Mouse (Mus musculus) right cerebral cortex, postnatal 4 days (tissue): ENCODE data around the gene Edn2.

Source experiments
- DNase-seq: peaks from one replicate; pipeline ENCODE4 v3.0.0-alpha.2; 2022

The Edn2 gene

DNA sequence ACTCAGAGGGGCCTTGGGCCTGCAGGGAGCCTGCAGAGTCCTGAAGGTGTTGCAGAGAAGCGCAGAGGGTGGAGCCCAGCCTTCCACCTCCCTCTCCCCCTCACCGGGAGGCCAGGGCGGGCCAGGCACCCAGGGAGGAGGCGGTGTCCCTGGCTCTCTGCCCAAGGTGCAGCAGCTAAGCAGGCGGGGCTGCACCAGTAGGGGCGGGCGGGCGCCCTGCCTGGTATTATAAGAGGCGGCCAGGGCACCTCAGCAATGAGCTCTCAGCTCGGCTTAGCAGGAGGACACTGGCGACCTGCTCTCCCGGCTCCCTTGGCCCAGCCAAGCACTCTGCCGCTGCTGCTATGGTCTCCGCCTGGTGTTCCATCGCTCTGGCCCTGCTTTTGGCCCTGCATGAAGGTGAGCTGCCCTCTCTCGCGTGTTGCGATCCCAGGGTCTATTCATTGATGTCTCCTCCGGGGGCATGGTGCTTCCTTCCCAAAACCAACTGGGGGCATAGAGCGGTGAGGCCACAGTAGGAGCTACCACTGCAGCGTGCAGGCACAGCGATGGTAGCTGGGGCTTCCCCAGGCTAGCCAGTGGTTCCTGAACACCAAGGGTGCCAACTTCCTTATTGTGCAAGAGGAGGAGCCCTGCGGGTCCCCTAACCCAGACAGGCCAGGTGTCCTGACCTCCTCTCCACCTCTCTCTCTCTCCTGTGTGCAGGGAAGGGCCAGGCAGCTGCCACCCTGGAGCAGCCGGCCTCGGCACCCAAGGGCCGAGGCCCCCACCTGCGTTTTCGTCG is at the start of gene Edn2:
TSS of gene Edn2 (plus strand) at position 41 of the 784 bp plus-strand sequence.
- DNase-seq = peak; percentile 22

DNA sequence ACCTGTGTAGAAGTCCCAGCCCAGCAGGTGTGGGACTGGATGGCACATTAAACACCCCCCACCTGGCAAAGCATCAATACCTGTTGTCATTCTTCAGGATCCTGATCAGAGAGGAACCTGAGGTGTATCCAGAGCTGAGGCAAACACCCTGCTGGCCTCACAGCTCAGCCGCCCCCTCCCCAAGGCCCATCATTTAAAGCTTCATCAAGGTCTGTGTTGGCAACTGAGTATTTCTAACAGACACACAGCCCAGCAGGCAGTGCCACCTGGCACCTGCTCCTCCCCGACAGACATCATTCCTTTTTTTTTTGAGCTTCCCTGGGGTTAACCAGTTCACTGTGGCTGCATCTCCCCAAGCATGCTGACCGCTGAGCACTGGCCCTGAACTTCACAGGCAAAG is 45.5 kb upstream of the Edn2 start:
- DNase-seq = no peak

- no peak for DNase-seq
These were observed 44.7 kb upstream of the Edn2 start for GRCm38 (mm10) chr4:120116312-120116711.

GRCm38 (mm10) chr4:120120276-120120675 is 40.7 kb upstream of the Edn2 start:
- DNase-seq = peak; percentile 61

DNA sequence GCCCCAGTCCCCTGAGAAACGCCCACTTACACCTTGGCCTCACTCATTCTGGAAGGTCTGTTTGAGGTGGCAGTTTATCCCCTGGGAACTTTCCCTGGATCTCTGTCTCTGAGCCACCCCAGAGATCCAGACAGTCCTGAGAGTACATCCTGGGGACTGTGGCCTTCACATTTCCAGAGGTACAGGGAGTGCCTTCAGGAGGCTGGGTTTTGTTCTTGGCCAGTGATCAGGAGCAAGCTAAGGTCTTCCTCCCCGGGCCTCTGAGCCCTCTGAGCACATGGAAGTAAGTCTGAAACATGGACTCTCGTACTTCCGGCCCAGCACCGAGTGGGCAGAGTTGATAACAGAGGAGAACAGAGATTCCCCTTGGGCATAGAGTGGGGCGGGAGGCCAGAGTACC is 36.4 kb upstream of the Edn2 start:
- no peak for DNase-seq

DNA sequence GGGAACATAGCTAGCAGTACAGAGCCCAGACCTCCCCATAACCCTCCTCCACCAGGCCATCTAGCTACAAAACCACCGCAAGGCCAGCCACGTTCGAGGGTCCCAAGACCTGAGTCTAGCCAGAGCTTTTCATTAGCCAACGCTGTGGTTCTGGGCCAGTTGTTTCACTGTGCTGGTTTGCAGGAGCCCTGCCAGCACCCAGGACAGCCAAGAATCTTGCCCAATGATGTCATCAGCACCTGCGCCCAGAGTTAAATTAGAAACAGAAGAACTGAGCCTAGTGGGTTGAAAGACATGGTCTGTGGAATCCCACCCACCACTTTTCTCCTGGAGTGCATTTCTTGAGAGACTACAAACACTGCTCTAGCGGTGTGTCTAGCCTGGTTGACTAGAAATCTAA is 35.0 kb upstream of the Edn2 start:
- DNase-seq = no peak

- DNase-seq = no peak
These were observed 33.7 kb upstream of the Edn2 start for GRCm38 (mm10) chr4:120127333-120127732.

DNA sequence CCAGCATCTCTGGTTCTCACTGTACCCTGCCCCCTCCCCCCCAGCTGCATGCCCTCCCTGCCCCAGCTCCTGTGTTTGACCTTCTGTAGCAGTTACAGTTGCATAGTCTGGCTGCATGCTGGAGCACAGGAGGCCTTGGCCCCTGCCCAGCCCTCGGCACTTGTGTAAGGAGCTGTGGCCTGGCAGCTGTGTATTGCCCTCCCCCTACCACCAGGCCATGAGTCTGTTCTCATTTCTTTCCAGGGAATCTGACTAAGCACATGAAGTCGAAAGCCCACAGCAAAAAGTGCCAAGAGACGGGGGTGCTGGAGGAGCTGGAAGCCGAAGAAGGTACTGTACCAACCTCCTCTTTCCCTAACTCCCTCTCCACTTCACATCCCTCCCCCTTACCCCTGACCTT is 33.0 kb upstream of the Edn2 start:
- DNase-seq = no peak

GRCm38 (mm10) chr4:120129233-120129885 is 31.6 kb upstream of the Edn2 start:
- peak; percentile 56 for DNase-seq

DNA sequence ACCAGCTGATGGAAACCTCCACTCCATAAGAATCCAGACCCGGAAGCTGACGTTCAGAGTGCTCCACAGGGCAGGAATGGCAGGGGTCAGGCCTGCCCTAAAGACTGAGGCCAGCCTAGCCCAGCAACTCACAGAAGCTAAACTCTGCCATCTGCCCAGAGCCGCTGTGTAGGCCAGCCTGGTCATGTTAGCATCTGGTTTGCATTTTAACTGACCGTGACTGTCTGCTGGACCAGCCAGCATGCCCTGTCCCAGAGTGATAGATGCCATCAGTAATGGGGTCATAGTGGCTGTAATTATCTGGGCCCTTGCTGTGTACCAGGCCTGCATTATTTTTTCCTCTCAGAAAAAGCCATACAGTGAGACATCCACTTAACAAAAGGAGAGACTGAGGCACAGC is 30.1 kb upstream of the Edn2 start:
- no peak for DNase-seq

GRCm38 (mm10) chr4:120131441-120132220 is 29.4 kb upstream of the Edn2 start:
- DNase-seq = peak; percentile 58

DNA sequence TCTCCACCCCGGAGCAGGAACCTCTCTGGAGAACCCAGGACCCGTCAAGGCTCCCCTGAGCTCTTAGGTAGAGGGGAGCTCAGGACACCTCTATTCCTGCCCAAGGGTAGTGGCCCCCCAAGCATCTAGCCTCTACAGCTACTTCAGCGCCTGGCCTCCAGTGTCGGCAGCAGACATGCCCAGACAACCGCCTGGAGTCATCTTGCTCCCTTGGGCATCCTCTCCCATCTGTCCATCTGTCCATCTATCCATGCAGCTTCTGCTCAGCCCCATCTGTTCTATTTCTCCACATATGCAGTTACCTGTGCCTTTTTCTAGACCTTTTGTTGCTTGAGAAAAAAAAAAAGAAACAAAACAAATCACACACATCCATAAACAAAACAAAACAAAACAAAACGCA is 26.8 kb upstream of the Edn2 start:
- DNase-seq = no peak

- no peak for DNase-seq
These were observed 19.2 kb upstream of the Edn2 start for GRCm38 (mm10) chr4:120141810-120142209.

GRCm38 (mm10) chr4:120142905-120143304 is 18.1 kb upstream of the Edn2 start:
- DNase-seq = no peak

DNA sequence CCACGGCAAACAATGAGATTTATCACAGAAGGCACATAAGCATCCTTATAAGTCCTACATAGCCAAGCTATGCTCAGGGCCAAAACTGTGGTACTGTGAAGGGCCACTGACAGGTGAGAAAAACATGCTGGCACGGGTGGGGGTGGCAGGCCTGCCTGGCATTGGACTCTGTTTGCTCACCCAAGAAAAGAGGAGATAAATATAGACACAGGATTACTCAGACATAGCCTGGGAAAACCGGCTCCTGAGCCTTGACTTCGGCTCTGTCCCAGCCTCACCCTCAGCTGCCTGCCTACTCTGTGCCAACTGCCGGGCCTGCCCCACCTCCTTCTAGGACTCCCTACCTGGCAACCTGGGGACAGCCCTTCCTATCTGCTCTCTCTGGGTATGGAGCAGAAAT is 16.7 kb upstream of the Edn2 start:
- DNase-seq = no peak

DNA sequence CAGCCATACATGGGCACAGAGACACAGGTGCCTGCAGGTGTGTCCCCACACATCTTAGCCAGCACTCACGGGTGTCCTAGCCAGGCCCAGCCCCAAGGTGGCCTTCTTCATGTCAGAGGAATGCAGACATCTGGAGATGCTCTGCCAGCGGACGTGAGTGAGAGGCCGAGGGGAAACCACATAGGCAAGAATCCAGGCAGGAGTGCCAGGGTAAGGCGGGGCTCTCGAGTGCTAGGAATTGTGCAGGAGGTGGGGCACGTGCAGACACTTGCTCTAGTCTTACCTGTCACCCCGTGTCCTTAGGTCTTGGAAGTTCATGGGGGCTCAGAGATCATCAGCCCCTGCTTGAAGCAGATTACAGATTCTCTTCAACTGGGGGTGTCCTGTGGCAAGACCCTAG is 15.1 kb upstream of the Edn2 start:
- no peak for DNase-seq

GRCm38 (mm10) chr4:120148291-120149141 is 12.5 kb upstream of the Edn2 start:
- DNase-seq = peak; percentile 66

DNA sequence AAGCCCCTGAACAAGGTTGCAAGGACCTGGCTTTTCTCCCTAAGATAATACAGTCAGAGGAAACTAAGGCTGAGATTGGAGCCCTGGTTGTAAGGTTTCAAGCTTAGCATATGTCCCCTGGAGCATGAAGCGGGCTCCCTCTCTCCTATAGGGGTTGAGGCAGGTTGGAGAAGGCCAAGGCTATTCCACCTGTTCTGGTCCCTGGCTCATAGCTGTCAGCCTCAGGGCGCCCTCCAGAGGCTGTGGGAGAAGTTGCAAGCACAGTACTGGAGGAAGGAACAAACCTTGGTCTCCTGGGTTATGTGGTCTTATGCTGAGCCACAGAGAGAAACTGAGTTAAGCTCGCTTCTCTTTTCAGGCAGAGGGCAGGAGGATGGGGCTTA is 11.9 kb upstream of the Edn2 start:
- no peak for DNase-seq

DNA sequence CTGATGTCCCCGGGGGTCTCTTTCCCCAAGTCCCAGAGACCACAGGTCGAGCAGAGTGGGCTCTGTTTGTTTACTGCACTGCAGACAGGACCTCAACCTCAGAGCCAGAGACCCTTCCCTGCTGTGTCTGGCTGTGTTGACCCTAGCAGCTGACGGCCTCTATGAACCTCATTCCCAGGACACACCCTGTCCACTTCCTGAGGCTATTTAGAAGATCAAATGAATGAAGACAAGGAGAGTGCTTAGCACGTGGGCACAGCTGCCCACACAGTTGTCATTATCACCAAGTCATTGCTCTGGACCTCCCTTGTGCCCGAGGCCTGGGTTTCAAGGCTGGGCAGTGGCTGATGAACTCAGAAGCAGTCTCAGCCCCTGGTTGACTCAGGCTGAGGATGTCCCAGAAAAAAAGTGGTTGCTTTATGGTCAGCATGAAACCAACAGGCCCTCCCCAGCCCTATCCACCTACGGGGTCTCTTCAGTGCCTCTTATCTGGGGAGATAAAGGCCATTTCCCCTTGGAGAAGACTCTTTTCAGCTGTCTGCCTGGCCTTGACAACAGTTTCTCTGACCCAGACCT is 10.6 kb upstream of the Edn2 start:
- DNase-seq = no peak

DNA sequence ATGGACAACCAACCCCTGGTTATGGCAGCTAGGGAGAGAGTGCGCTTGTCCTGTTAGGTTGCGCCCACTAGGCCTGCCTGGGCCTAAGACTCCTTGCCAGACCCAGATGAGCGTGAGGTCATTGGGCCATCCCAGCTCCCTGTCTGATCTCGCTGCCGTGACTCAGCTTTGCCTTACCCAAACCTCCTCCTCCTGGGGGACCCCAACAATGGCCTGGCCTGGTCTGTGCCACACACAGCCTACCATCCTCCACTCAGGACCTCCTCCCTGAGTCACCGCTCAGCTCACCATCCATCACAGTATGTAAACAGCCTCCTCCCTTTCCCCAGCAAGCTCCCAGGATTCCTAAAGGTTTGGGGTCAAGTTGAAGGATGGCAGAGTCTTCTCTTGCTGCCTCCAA is 9.1 kb upstream of the Edn2 start:
- no peak for DNase-seq

DNA sequence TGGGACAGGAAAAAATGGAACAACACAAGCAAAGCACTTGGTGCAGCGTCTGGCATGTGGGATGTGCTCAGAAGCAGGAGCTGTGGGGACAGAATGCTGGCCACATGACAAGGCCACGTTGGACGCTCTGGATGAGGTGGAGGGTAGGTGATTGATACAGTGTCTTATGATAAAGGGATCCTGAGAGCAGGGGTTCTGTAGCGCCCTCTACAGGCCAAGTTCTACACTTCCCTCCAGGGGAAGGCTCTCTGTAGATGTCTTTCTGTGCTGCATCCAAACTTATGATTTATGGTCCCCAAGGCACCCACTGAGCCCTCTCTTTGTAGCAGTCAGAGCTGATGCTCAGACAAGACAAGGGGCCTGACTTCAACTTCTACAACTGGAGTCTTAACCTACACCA is 8.4 kb upstream of the Edn2 start:
- DNase-seq = no peak

GRCm38 (mm10) chr4:120153736-120154135 is 7.3 kb upstream of the Edn2 start:
- no peak for DNase-seq
